21 mouse cellular contexts compared by ENCODE assay signal in genomic region chr6:108494994-108495393, GRCm38 (mm10).
DNase-seq lines count a peak whose midpoint lies in the region; TF ChIP-seq lines count a peak whose summit lies in the region.
"Had no signal": no experiment of that assay in that cellular context is flagged by ENCODE, and none has a peak within 500 bp of the region (broad histone marks: within the 10 kb centered on the region; RNA-seq: fewer than 3 reads in every experiment).

No protein-coding gene starts in this region.

- peak overlapping the region; percentile 73; the same call in 1 of the 2 replicates for H3K27ac ChIP-seq in gastrocnemius, adult 2 months
- H3K27ac ChIP-seq in layer of hippocampus, adult 2 months = 0 out of 2 replicates have a peak overlapping the region, but pooled peaks have one; percentile 83
- H3K27ac ChIP-seq in CH12.LX (ENCODE audit: insufficient read depth, low read depth) = no peak overlapping the region
- no peak overlapping the region for H3K27ac ChIP-seq in ES-E14 (ENCODE audit: insufficient read depth, low read depth, low read length, poor library complexity, severe bottlenecking)
- H3K27ac ChIP-seq in kidney, adult 2 months (ENCODE audit: insufficient read depth, low read depth, low read length) = no peak overlapping the region

- TF ChIP-seq POLR2A in CH12.LX (IDR thresholded peaks at IDR 0.05; ENCODE audit: low read depth, low read length) = no peak
- TF ChIP-seq POLR2A in kidney, adult 2 months (IDR thresholded peaks at IDR 0.05; ENCODE audit: low read depth, low read length) = no peak

- TF ChIP-seq RAD21 in CH12.LX (IDR thresholded peaks at IDR 0.05; ENCODE audit: low read depth, low read length) = no peak

- intact Hi-C loops in gastrocnemius, adult 2 months (cut with DNase I) = loop anchor here (1.0 kb wide), 1 partner anchor 14 kb away; no protein-coding TSS in a partner anchor

- H3K4me1 ChIP-seq in CH12.LX (ENCODE audit: control insufficient read depth in 1 of 2, insufficient read depth in 2 of 2) (peaks cover 11 to 26% of the 10 kb centered on the region in 2 experiments; a peak in 3 of 4 replicates), ES-E14 (ENCODE audit: control insufficient read depth in 2 of 2, insufficient read depth in 2 of 2, low read length in 2 of 2, poor library complexity in 1 of 2) (no peaks in the 10 kb centered on the region)
- peaks cover 8% of the 10 kb centered on the region; the same call in 1 of the 2 replicates for H3K4me1 ChIP-seq in kidney, adult 2 months (ENCODE audit: control insufficient read depth, insufficient read depth, low read length)

- WGBS in kidney, adult 2 months = 65% methylated on average over 6 of the region's 6 CpGs

- H3K36me3 ChIP-seq in CH12.LX (replicated peaks in 1 of 2; ENCODE audit: control insufficient read depth in 1 of 2, insufficient read depth in 1 of 2, low read length in 1 of 2) (peaks cover 62 to 93% of the 10 kb centered on the region in 2 experiments), ES-E14 (ENCODE audit: control insufficient read depth, insufficient read depth, low read length, poor library complexity, severe bottlenecking) (peaks cover 11% of the 10 kb centered on the region; the same call in 1 of the 2 replicates)
- peaks cover 33% of the 10 kb centered on the region for H3K36me3 ChIP-seq in kidney, adult 2 months (ENCODE audit: control insufficient read depth, insufficient read depth, low read length)

- H3K27me3 ChIP-seq in CH12.LX (replicated peaks) = no peaks in the 10 kb centered on the region
- H3K27me3 ChIP-seq in kidney, adult 2 months (replicated peaks; ENCODE audit: control insufficient read depth, insufficient read depth, low read length) = no peaks in the 10 kb centered on the region
- H3K27me3 ChIP-seq: Patski had no signal

- dilution Hi-C loops in CH12.LX (cut with MboI; ENCODE audit: extremely low pct_ligation_motif_present, extremely low pct_unique_long_range_greater_than_20kb, low sequenced_read_pairs) = no loop called here

- in situ Hi-C loops in CH12.LX (cut with MboI; ENCODE audit: low pct_ligation_motif_present, low pct_unique_long_range_greater_than_20kb, low sequenced_read_pairs) = no loop called here
- in situ Hi-C loops in ES-E14 (cut with MboI; ENCODE audit: low sequenced_read_pairs in 2 of 2, unreplicated experiment in 2 of 2) = no loop called here

- H3K9ac ChIP-seq in CH12.LX (ENCODE audit: insufficient read depth, low read depth) = no peak overlapping the region
- no peak overlapping the region for H3K9ac ChIP-seq in ES-E14 (ENCODE audit: insufficient read depth, low read depth, low read length, poor library complexity, severe bottlenecking)

- DNase-seq in gastrocnemius, adult 2 months = no peak
- DNase-seq in gastrocnemius, adult 18-20 months (ENCODE audit: low spot score) = no peak
- no peak for DNase-seq in layer of hippocampus, adult 2 months (ENCODE audit: low spot score in 2 of 2)
- no peak for DNase-seq in layer of hippocampus, adult 9-11 months
- DNase-seq in CH12.LX (ENCODE audit: extremely low read depth) = no peak
- DNase-seq in ES-E14 (ENCODE audit: low read depth, low spot score) = no peak
- no peak for DNase-seq in kidney, adult 2 months
- DNase-seq in urinary bladder, adult 18-20 months (ENCODE audit: low spot score in 2 of 2) = no peak
- DNase-seq: adrenal gland, adult 2 months; adrenal gland, adult 8-10 months; adrenal gland, postnatal 10 days; adrenal gland, postnatal 14 days; adrenal gland, postnatal 25 days; adrenal gland, postnatal 36 days; B cell, adult 2 months; cerebellum, adult 11 months; cerebellum, adult 11-12 months; cerebellum, adult 18-20 months; cerebellum, adult 2 months had no signal

- no peaks in the 10 kb centered on the region for H3K79me2 ChIP-seq in CH12.LX (replicated peaks; ENCODE audit: control insufficient read depth, extremely low read depth, insufficient read depth, poor library complexity, severe bottlenecking)

- no peaks in the 10 kb centered on the region for H3K9me3 ChIP-seq in CH12.LX (replicated peaks; ENCODE audit: low read length)
- H3K9me3 ChIP-seq in ES-E14 (ENCODE audit: control insufficient read depth, insufficient read depth, low read depth, low read length) = no peaks in the 10 kb centered on the region
- H3K9me3 ChIP-seq: G1E had no signal

- TF ChIP-seq EP300 in CH12.LX (IDR thresholded peaks at IDR 0.05; ENCODE audit: low read length) = no peak

- no peak overlapping the region for H3K4me3 ChIP-seq in gastrocnemius, adult 2 months
- no peak overlapping the region for H3K4me3 ChIP-seq in layer of hippocampus, adult 2 months
- H3K4me3 ChIP-seq in CH12.LX (replicated peaks in 1 of 3; ENCODE audit: low read depth in 2 of 3, low read length in 2 of 3, poor library complexity in 1 of 3) (no peak overlapping the region), ES-E14 (ENCODE audit: insufficient read depth in 1 of 2, low read depth in 1 of 2, low read length in 2 of 2, poor library complexity in 1 of 2, severe bottlenecking in 1 of 2) (no peak overlapping the region)
- no peak overlapping the region for H3K4me3 ChIP-seq in kidney, adult 2 months (ENCODE audit: insufficient read depth, low read depth, low read length)

- TF ChIP-seq CTCF in gastrocnemius, adult 2 months (IDR thresholded peaks at IDR 0.05) = no peak
- TF ChIP-seq CTCF in layer of hippocampus, adult 2 months (conservative IDR thresholded peaks at IDR 0.05) = no peak
- no peak for TF ChIP-seq CTCF in CH12.LX (conservative IDR thresholded peaks at IDR 0.05 in 1 of 2, IDR thresholded peaks at IDR 0.05 in 1 of 2; ENCODE audit: low read depth in 2 of 2, low read length in 2 of 2)
- TF ChIP-seq CTCF in kidney, adult 2 months (conservative IDR thresholded peaks at IDR 0.05; ENCODE audit: insufficient read depth, insufficient read length, low read depth, low read length) = no peak

- no peak overlapping the region for H3K4me2 ChIP-seq in CH12.LX (ENCODE audit: insufficient read depth, low read depth, poor library complexity, severe bottlenecking)

TF ChIP-seq in CH12.LX, 34 proteins besides CTCF, POLR2A, EP300 and RAD21:
- TF ChIP-seq NRF1 (IDR thresholded peaks at IDR 0.05; ENCODE audit: low read depth, low read length) (no peak), KAT2A (IDR thresholded peaks at IDR 0.05; ENCODE audit: insufficient replicate concordance, low read length) (no peak), RCOR1 (conservative IDR thresholded peaks at IDR 0.05; ENCODE audit: low read depth, low read length) (no peak), USF2 (conservative IDR thresholded peaks at IDR 0.05; ENCODE audit: low read depth, low read length) (no peak), HCFC1 (IDR thresholded peaks at IDR 0.05; ENCODE audit: low read depth, low read length) (no peak), JUND (conservative IDR thresholded peaks at IDR 0.05; ENCODE audit: low read depth, low read length) (no peak), MAFK (IDR thresholded peaks at IDR 0.05; ENCODE audit: insufficient replicate concordance, low read length) (peak; percentile 69; the same call in 1 of the 2 replicates), GABPA (IDR thresholded peaks at IDR 0.05; ENCODE audit: insufficient replicate concordance, low read depth, low read length) (no peak)

TF ChIP-seq in ES-E14, 5 proteins besides CTCF, POLR2A, EP300 and RAD21:
- no peak for TF ChIP-seq CHD2 (IDR thresholded peaks at IDR 0.05; ENCODE audit: low read depth, low read length)
- peak; percentile 70; the same call in 1 of the 2 replicates for TF ChIP-seq MAFK (IDR thresholded peaks at IDR 0.05; ENCODE audit: insufficient read depth, low read depth, low read length)
- TF ChIP-seq ZC3H11A (IDR thresholded peaks at IDR 0.05; ENCODE audit: borderline replicate concordance, low read depth, low read length) = no peak
- no peak for TF ChIP-seq ZNF384 (IDR thresholded peaks at IDR 0.05; ENCODE audit: low read depth, low read length)
- no peak for TF ChIP-seq HCFC1 (IDR thresholded peaks at IDR 0.05; ENCODE audit: borderline replicate concordance, insufficient read depth, low read length)

Comparison
In these comparisons a context has a peak if more than half of its experiments do, and no peak if none do; other contexts are left out.
1. H3K27ac ChIP-seq: peak in gastrocnemius, adult 2 months (single experiment) and layer of hippocampus, adult 2 months (single experiment); none in CH12.LX (single experiment), ES-E14 (single experiment) and kidney, adult 2 months (single experiment).